Mouse (Mus musculus): Measurements from ENCODE around the gene Laptm4a. TPM values are rescaled to one million over a fixed set of nuclear protein-coding genes. Genes with fewer than 3 reads are reported as not detected.
A peak's percentile ranks its signal among the peaks of the same experiment; 100 is the strongest.

The Laptm4a gene
- 253 TPM for polyA plus RNA-seq (2012; fragmentation: generic; extraction: Trizol)
- long read RNA-seq, experiment 1, transcript Laptm4a-201 (7 exons, 1,773 nt) = major isoform, 340 of 354 reads
- long read RNA-seq, experiment 1, partial matches to known transcripts = 9 of 354 reads
- long read RNA-seq, experiment 1, other reads (novel, unspliced or antisense) = 5 of 354 reads
- long read RNA-seq, experiment 2, transcript Laptm4a-201 (7 exons, 1,773 nt) = major isoform, 253 of 265 reads
- long read RNA-seq, experiment 2, partial matches to known transcripts = 0 of 265 reads
- long read RNA-seq, experiment 2, other reads (novel, unspliced or antisense) = 12 of 265 reads

DNA sequence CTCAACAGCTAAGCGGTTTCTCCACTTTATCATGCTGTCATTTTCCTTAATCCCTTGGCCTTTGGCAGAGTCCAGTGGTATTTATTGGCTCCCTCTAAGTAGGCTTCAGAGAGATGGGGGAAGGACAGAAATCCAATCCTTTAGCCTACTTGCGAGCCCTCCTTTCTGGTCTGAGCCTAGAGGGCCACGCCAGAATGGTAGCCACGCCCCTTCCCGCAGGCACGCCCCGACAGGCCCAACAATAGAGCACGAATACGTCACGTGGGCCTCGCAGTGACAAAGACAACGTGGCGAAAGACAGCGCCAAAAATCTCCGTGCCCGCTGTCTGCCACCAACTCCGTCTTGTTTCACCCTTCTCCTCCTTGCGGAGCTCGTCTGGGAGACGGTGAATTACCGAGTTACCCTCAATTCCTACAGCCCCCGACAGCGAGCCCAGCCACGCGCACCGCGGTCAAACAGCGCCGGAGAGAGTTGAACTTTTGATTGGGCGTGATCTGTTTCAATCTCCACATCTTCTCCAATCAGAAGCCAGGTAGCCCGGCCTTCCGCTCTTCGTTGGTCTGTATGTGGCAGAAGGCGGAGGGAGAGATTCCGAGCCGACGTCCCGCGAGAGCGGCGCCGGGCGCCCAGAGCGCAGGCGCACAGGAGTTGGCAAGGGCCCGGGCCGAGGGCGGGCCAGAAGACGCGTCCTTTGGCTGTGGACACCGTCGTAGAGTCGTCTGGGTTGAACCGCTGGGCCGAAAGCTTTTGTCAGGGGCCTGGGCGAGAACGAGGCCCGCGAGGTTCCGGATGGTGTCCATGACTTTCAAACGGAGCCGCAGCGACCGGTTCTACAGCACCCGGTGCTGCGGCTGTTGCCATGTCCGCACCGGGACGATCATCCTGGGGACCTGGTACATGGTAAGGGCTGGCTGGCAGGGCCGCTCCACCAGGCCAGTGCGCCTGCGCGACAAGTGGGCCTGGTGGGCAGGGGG, at the start of gene Laptm4a:
Gene Laptm4a, plus strand, starts transcription at position 271 of the 975 bp plus-strand sequence.
- peak within 1 kb of the TSS; percentile 92 for H3ac ChIP-seq (ENCODE audit: control insufficient read depth, insufficient read length, low read depth)
- peak within 1 kb of the TSS; percentile 74 for H3K4me3 ChIP-seq (ENCODE audit: insufficient read depth, poor library complexity, severe bottlenecking)
- peaks cover 45% of the 10 kb centered on the region for H3K79me3 ChIP-seq (ENCODE audit: low read depth)
- peaks cover 25% of the 10 kb centered on the region for H3K36me3 ChIP-seq (ENCODE audit: control insufficient read depth, insufficient read depth)
- peaks cover 47% of the 10 kb centered on the region for H3K79me2 ChIP-seq (ENCODE audit: control insufficient read depth, insufficient read depth)
- TF ChIP-seq MYOD1 (IDR thresholded peaks at IDR 0.05; ENCODE audit: control insufficient read depth, insufficient read length, low read depth) (no peak), USF1 (IDR thresholded peaks at IDR 0.05; ENCODE audit: low read depth) (peak; percentile 96), MAX (IDR thresholded peaks at IDR 0.05) (peak; percentile 99), MYOG (IDR thresholded peaks at IDR 0.05; ENCODE audit: control insufficient read depth, extremely low read depth, insufficient read length) (no peak)
- no peaks in the 10 kb centered on the region for H3K27me3 ChIP-seq (ENCODE audit: control insufficient read depth, insufficient read depth, insufficient read length)

DNA sequence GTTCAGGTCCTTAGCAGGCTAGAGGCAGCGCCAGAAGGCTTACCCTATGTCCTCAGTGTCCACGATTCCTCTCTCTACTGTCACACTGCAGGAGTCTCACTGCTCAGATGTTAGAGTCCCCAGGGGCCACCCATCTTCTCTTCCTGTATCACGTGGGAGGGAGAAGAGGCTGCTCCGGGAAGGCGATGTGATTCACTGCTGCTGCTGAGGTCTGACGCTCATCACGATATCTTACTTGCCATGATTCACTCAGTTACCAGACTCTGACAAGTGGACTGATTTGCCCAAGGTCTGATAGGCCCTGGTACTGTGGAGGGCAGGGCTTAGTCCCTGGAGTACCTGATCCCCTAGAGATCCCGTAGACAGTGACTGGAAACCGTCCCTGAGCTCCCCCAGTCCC, 45.9 kb upstream of the Laptm4a start:
- Histone ChIP-seq H3ac (ENCODE audit: control insufficient read depth, insufficient read length, low read depth) (no peak overlapping the region), H3K36me3 (ENCODE audit: control insufficient read depth, insufficient read depth) (no peaks in the 10 kb centered on the region), H3K27me3 (ENCODE audit: control insufficient read depth, insufficient read depth, insufficient read length) (no peaks in the 10 kb centered on the region), H3K79me2 (ENCODE audit: control insufficient read depth, insufficient read depth) (no peaks in the 10 kb centered on the region), H3K4me3 (ENCODE audit: insufficient read depth, poor library complexity, severe bottlenecking) (no peak overlapping the region), H3K79me3 (ENCODE audit: low read depth) (no peaks in the 10 kb centered on the region)
- TF ChIP-seq MYOD1 (IDR thresholded peaks at IDR 0.05; ENCODE audit: control insufficient read depth, insufficient read length, low read depth) (no peak), MAX (IDR thresholded peaks at IDR 0.05) (peak; percentile 68), USF1 (IDR thresholded peaks at IDR 0.05; ENCODE audit: low read depth) (peak; percentile 91), FOSL1 (IDR thresholded peaks at IDR 0.05; ENCODE audit: insufficient read depth, low read length, poor library complexity, severe bottlenecking) (no peak)

DNA sequence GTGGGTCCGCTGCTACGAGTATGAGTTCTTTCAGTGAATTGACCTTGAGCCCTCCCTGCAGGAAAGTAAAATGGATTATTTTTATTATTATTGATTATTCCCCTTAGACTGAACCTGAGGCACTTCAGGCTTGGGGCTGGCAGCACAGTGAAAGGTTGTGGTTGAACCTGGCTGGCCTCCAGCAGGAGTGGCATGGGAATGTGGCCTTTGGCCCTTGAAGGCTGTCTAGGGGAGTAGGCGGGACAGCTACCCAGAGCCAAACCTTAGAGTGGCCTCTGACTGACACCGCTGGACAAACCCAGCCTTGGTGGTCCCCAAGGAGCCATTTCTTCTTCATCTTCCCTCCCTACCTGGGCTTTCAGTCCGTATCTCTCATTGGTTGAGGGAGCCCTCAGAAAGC, 44.6 kb upstream of the Laptm4a start:
- Histone ChIP-seq H3K4me3 (ENCODE audit: insufficient read depth, poor library complexity, severe bottlenecking) (no peak overlapping the region), H3K79me3 (ENCODE audit: low read depth) (no peaks in the 10 kb centered on the region), H3K79me2 (ENCODE audit: control insufficient read depth, insufficient read depth) (no peaks in the 10 kb centered on the region), H3ac (ENCODE audit: control insufficient read depth, insufficient read length, low read depth) (no peak overlapping the region), H3K27me3 (ENCODE audit: control insufficient read depth, insufficient read depth, insufficient read length) (no peaks in the 10 kb centered on the region), H3K36me3 (ENCODE audit: control insufficient read depth, insufficient read depth) (no peaks in the 10 kb centered on the region)
- no peak for TF ChIP-seq MYOD1 (IDR thresholded peaks at IDR 0.05; ENCODE audit: control insufficient read depth, insufficient read length, low read depth)
- no peak for TF ChIP-seq MAX (IDR thresholded peaks at IDR 0.05)
- TF ChIP-seq MYOG (IDR thresholded peaks at IDR 0.05; ENCODE audit: control insufficient read depth, extremely low read depth, insufficient read length) = no peak
- no peak for TF ChIP-seq CEBPB (IDR thresholded peaks at IDR 0.05; ENCODE audit: low read depth)
- no peak for TF ChIP-seq USF1 (IDR thresholded peaks at IDR 0.05; ENCODE audit: low read depth)
- no peak for TF ChIP-seq CTCF (IDR thresholded peaks at IDR 0.05; ENCODE audit: control insufficient read depth, insufficient read depth, insufficient read length)
- TF ChIP-seq FOSL1 (IDR thresholded peaks at IDR 0.05; ENCODE audit: insufficient read depth, low read length, poor library complexity, severe bottlenecking) = no peak

DNA sequence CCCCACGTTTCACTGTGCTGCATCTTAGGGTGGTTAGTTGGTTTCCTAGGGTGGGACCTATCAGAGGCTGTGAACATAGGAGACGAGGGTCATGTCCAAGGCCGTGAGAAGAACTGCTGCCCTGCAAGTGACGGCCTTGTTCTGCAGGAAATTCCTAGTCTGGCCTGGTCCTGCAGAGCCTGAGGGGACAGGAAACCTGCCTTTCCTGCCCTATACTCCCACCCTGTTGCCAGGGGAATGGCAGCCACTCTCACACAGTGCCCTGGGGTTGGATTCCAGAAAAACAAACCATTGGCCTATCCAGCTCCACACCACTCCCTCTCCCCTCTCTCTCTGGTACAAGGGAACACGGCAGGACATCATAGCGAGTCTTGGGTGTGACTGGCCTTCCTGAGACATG, 44.1 kb upstream of the Laptm4a start:
- H3K27me3 ChIP-seq (ENCODE audit: control insufficient read depth, insufficient read depth, insufficient read length) = no peaks in the 10 kb centered on the region
- H3K79me2 ChIP-seq (ENCODE audit: control insufficient read depth, insufficient read depth) = no peaks in the 10 kb centered on the region
- H3K4me3 ChIP-seq (ENCODE audit: insufficient read depth, poor library complexity, severe bottlenecking) = no peak overlapping the region
- no peak overlapping the region for H3ac ChIP-seq (ENCODE audit: control insufficient read depth, insufficient read length, low read depth)
- no peaks in the 10 kb centered on the region for H3K79me3 ChIP-seq (ENCODE audit: low read depth)
- TF ChIP-seq MYOG (IDR thresholded peaks at IDR 0.05; ENCODE audit: control insufficient read depth, extremely low read depth, insufficient read length) = no peak
- no peak for TF ChIP-seq CTCF (IDR thresholded peaks at IDR 0.05; ENCODE audit: control insufficient read depth, insufficient read depth, insufficient read length)
- TF ChIP-seq MYOD1 (IDR thresholded peaks at IDR 0.05; ENCODE audit: control insufficient read depth, insufficient read length, low read depth) = no peak
- no peak for TF ChIP-seq CEBPB (IDR thresholded peaks at IDR 0.05; ENCODE audit: low read depth)
- TF ChIP-seq USF1 (IDR thresholded peaks at IDR 0.05; ENCODE audit: low read depth) = no peak
- no peak for TF ChIP-seq FOSL1 (IDR thresholded peaks at IDR 0.05; ENCODE audit: insufficient read depth, low read length, poor library complexity, severe bottlenecking)
- no peak for TF ChIP-seq MAX (IDR thresholded peaks at IDR 0.05)
- no peaks in the 10 kb centered on the region for H3K36me3 ChIP-seq (ENCODE audit: control insufficient read depth, insufficient read depth)

DNA sequence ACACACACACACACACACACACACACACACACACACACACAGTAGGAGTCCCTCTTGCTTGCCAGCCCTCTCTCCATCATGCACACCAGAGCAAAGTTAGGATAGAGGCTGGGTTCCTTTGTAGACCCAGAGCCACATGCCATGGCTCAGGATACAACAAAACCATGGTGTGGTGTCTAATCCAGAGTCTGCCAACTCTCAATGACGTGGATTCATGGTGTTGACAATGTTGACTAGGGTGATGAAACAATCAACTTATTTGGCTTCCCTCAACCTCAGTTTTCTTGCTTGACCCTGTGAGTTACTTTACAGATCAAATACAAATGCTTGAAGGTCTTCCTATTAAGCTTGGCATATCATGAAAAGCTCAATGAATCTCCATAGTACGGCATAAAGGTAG, 42.7 kb upstream of the Laptm4a start:
- H3K79me3 ChIP-seq (ENCODE audit: low read depth) = no peaks in the 10 kb centered on the region
- H3K4me3 ChIP-seq (ENCODE audit: insufficient read depth, poor library complexity, severe bottlenecking) = no peak overlapping the region
- H3ac ChIP-seq (ENCODE audit: control insufficient read depth, insufficient read length, low read depth) = no peak overlapping the region
- H3K36me3 ChIP-seq (ENCODE audit: control insufficient read depth, insufficient read depth) = no peaks in the 10 kb centered on the region
- no peaks in the 10 kb centered on the region for H3K79me2 ChIP-seq (ENCODE audit: control insufficient read depth, insufficient read depth)
- TF ChIP-seq CTCF (IDR thresholded peaks at IDR 0.05; ENCODE audit: control insufficient read depth, insufficient read depth, insufficient read length) (no peak), FOSL1 (IDR thresholded peaks at IDR 0.05; ENCODE audit: insufficient read depth, low read length, poor library complexity, severe bottlenecking) (no peak), CEBPB (IDR thresholded peaks at IDR 0.05; ENCODE audit: low read depth) (no peak), MYOD1 (IDR thresholded peaks at IDR 0.05; ENCODE audit: control insufficient read depth, insufficient read length, low read depth) (no peak)
- H3K27me3 ChIP-seq (ENCODE audit: control insufficient read depth, insufficient read depth, insufficient read length) = no peaks in the 10 kb centered on the region

Measured in C2C12 (cell line).